ENCODE assay signal across 23 mouse cellular contexts in the genomic region with DNA sequence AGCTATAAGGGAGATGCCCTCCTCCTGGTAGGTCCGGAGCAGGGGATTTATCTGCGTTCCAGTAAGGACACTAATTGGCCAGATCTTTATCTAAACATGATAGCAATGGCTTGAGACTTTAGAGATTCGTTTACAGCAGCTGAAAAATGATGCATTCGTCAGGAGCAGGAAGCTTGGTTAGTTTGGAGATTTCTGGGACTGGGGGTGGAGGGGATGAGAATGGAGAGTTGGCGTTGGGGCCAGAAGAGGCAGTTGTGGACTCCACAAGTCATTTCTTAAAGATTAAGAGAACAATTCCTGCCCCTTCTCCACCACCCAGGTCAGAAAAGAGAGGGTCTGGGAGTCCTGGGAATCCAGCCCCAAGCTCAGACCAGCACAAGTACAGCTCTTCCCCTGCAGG. TPM values are rescaled to one million over a fixed set of nuclear protein-coding genes. Genes with fewer than 3 reads are reported as not detected.
"Had no signal": no experiment of that assay in that cellular context is flagged by ENCODE, and none has a peak within 500 bp of the region (broad histone marks: within the 10 kb centered on the region; RNA-seq: fewer than 3 reads in every experiment).

No protein-coding gene starts in this region.

- H3K9me3 ChIP-seq: liver, embryonic 13.5 days; liver, embryonic 15.5 days; lung, embryonic 15.5 days; megakaryocyte, embryonic 14.5 days; midbrain, embryonic 13.5 days; neural tube, embryonic 12.5 days; stomach, embryonic 15.5 days had no signal

- H3K9ac ChIP-seq: liver, embryonic 13.5 days; liver, embryonic 15.5 days; liver, postnatal 0 days; lung, embryonic 15.5 days; midbrain, embryonic 13.5 days; neural tube, embryonic 12.5 days; stomach, embryonic 15.5 days had no signal

- H3K27ac ChIP-seq: liver, embryonic 13.5 days; liver, embryonic 15.5 days; lung, embryonic 15.5 days; macrophage; midbrain, embryonic 13.5 days; neural tube, embryonic 12.5 days; stomach, embryonic 15.5 days; stomach, postnatal 0 days had no signal

- DNase-seq: liver, embryonic 13.5 days; liver, postnatal 0 days; lung, adult 2 months; lung, postnatal 14 days; lung, postnatal 36 days; right cerebral cortex, postnatal 14 days; thymus, adult 2 months; thymus, postnatal 25 days; thymus, postnatal 4 days had no signal

- ATAC-seq: liver, postnatal 0 days; lung, postnatal 0 days; midbrain, embryonic 13.5 days had no signal

- H3K4me3 ChIP-seq: liver, embryonic 13.5 days; liver, embryonic 15.5 days; lung, embryonic 15.5 days; megakaryocyte, embryonic 14.5 days; midbrain, embryonic 13.5 days; neural tube, embryonic 12.5 days; stomach, embryonic 15.5 days had no signal

- H3K4me1 ChIP-seq: liver, embryonic 15.5 days had no signal

- H3K4me2 ChIP-seq: liver, embryonic 13.5 days; liver, embryonic 15.5 days; lung, embryonic 15.5 days; midbrain, embryonic 13.5 days; neural tube, embryonic 12.5 days; stomach, embryonic 15.5 days had no signal

- H3K36me3 ChIP-seq: liver, embryonic 13.5 days; liver, embryonic 15.5 days; lung, embryonic 15.5 days; midbrain, embryonic 13.5 days; neural tube, embryonic 12.5 days; stomach, embryonic 15.5 days had no signal

RNA-seq across cellular contexts. Expression of a gene that starts 8.6 kb away (rescaled TPM):
- total RNA-seq: monocyte, adult 5-6 weeks; neutrophil, adult 5-6 weeks had no signal
- polyA plus RNA-seq: lung, adult 2 months; lung, embryonic 15.5 days; lung, postnatal 0 days; macrophage; midbrain, postnatal 0 days; neural tube, embryonic 12.5 days; neural tube, embryonic 14.5 days; thymus, adult 2 months; urinary bladder, adult 2 months had no signal
